Mouse (Mus musculus) stomach, postnatal 0 days (tissue): ENCODE data around the gene Fam219a.

ENCODE experiments used
- CTCF ChIP-seq: IDR thresholded peaks from 2 replicates; pipeline ENCODE4 v1.5.1; 2016; ENCODE audit warnings: antibody characterized with exemption, low read depth, mild to moderate bottlenecking, moderate library complexity
- EP300 ChIP-seq: optimal IDR thresholded peaks from 2 replicates; pipeline ENCODE3; 2016; ENCODE audit warnings: antibody characterized with exemption

DNA sequence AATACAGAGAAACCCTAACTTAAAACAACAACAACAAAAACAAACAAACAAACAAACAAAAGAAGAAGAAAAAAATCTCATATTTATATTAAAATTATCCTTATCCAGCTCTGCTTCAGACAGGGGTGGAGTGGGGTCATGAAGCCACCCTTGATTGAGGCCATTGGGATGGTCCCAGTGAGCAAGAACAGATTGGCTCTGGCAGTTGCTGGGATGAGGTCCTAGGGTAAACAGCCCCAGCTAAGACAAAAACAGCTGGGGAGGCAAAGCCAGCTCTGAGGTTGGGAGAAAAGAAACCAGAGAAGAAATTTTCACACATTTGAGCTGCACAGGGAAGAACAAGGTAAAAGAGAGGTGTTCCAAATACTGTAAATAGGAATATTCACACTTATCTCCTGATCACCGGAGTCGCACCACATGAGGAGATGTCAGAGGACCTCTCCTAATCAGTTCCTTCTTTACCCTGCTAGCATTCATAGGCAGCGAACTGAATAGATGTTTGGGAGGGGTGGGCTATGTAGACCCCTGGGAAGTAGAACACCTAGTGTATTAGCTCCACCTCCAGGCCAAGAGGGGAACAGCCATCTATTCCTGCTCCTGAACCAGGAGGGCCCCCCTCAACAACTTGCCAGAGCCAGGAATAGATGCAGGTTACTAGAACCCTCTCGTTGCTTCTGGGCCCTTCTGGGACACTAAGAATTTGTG, 90.4 kb downstream of the Fam219a start:
- TF ChIP-seq CTCF (peak; percentile 42), EP300 (no peak)
